Mouse (Mus musculus) thymus, adult 2 months (tissue): ENCODE measurements around the gene Mydgf.

Source experiments
- CTCF ChIP-seq: fragments of 200-500 bp; IDR thresholded peaks from 2 replicates; pipeline ENCODE4 v1.5.1; 2012; ENCODE audit warnings: mild to moderate bottlenecking, control low read depth, low read length, moderate library complexity, borderline replicate concordance; ENCODE audit not compliant: control insufficient read depth, poor library complexity, insufficient read depth; ENCODE audit errors: extremely low read depth
- POLR2A ChIP-seq: fragments of 200-500 bp; IDR thresholded peaks from 2 replicates; pipeline ENCODE4 v1.6.1; 2012; ENCODE audit warnings: mild to moderate bottlenecking, low read length, control low read depth, moderate library complexity; ENCODE audit not compliant: control insufficient read depth, poor library complexity, insufficient read depth; ENCODE audit errors: extremely low read depth

- peak; percentile 57; the same call in 1 of the 2 replicates for TF ChIP-seq POLR2A
- TF ChIP-seq CTCF = peak; percentile 53; the same call in 1 of the 2 replicates
Measured at GRCm38 (mm10) chr17:56183658-56184103, at the start of gene Mydgf.
